Mouse (Mus musculus) brain, embryonic 14.5 days (tissue): ENCODE results near the gene Wdr70. TPM values are rescaled to one million over a fixed set of nuclear protein-coding genes. Genes with fewer than 3 reads are reported as not detected.
A peak's percentile ranks its signal among the peaks of the same experiment; 100 is the strongest.

Experiments used
- DNase-seq: peaks from one replicate; pipeline ENCODE4 v3.0.0-alpha.2; 2011; ENCODE audit warnings: low read depth
- CTCF ChIP-seq: fragments of 200-500 bp; IDR thresholded peaks from 2 replicates; pipeline ENCODE4 v1.5.1; 2012; ENCODE audit warnings: inconsistent platforms, mild to moderate bottlenecking, moderate library complexity, borderline replicate concordance; ENCODE audit not compliant: insufficient read depth, insufficient read length; ENCODE audit errors: extremely low read depth
- POLR2A ChIP-seq: fragments of 200-500 bp; IDR thresholded peaks from 2 replicates; pipeline ENCODE4 v1.6.1; 2012; ENCODE audit warnings: mild to moderate bottlenecking, inconsistent platforms, borderline replicate concordance; ENCODE audit not compliant: poor library complexity, insufficient read depth, insufficient read length, severe bottlenecking; ENCODE audit errors: extremely low read depth
- polyA plus RNA-seq: library from polyadenylated mRNA; depleted of rRNA; stranded (reverse); fragments of >200 nt; gene quantifications from 2 replicates; pipeline ENCODE4 v1.2.3, GENCODE M21; 2012

Wdr70 gene
- polyA plus RNA-seq, 1 experiment = 38.7 TPM

DNA sequence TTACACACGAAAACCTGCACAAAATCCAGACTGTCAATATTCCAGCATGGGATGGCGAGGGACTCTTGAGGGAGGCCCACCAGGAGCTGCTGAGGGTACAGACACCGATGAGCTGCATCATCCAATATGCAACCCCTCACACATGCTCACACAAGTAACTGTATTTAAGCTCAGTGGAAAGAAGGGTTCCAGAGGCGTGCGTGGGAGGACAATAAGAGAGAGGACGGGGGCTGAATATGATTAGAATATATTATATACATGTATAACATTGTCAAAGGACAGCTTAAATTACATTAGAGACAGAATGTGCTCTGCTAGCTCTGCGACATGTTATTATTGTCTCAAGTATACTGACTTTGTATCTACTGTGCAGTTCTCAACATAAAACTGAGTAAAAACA lies 87.6 kb downstream of the Wdr70 start:
- TF ChIP-seq POLR2A (no peak), CTCF (no peak)

GRCm38 (mm10) chr15:8007413-8007812 lies 91.6 kb downstream of the Wdr70 start:
- DNase-seq = no peak
- no peak for TF ChIP-seq CTCF
- TF ChIP-seq POLR2A = no peak

More for the DNA sequence above, 87.6 kb downstream of the Wdr70 start:
- no peak for DNase-seq

DNA sequence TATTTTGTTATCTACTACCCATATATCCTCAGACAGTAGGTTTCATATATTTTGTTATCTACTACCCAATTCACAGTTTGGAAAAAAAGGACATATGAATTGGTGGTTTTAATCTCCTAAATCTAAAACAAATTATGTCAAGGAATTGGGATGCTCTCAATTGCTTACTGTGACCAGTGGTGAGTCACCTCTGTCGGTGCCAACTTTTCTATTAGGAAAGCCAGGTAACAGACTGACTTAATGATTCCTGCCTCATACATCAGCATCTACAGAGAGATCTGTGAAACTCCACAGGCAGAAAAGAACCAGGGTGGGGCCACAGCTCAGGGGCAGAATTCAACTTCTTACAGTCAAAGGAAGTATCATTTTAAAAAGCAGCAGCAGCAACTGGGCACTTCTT lies 93.0 kb downstream of the Wdr70 start:
- DNase-seq = no peak
- no peak for TF ChIP-seq CTCF
- no peak for TF ChIP-seq POLR2A

DNA sequence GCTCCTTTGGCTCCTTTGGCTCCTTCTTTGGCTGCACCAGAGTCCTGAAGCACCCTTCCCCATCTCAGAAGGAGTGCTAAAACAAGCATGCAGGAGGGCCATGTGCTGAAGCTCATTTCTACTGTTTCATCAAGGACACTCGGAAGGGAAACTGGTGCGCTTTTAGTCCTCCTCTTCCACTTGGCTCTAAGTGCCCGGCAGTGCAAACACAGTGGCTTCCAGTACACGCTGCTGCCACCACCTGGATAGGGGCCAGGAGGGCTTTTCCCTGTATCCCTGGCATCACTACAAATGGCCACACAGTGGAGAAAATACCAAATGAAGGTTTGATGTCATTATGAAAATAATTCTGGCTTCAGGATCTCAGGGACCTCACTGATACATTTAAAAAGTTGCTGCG lies 93.5 kb downstream of the Wdr70 start:
- peak; percentile 35 for DNase-seq
- TF ChIP-seq POLR2A = no peak
- no peak for TF ChIP-seq CTCF

DNA sequence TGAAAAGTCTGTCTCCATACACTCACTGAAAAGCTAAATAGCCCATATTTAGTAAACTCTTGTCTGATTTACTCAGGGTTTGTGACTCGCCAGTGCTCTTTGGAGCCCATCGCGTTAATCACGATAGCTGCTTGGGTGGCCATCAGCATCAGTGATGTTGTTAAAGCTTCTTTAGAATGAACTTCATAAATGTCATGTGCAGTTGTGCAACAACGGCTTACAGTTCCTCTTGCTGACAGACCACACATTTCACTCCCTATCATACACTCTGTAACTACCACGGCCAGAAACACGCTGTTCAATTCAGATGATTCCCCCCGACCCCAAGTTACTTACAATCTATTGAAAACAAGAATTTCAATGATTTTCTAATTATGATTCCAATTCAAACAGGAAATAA lies 95.2 kb downstream of the Wdr70 start:
- DNase-seq = no peak
- TF ChIP-seq POLR2A (no peak), CTCF (no peak)

DNA sequence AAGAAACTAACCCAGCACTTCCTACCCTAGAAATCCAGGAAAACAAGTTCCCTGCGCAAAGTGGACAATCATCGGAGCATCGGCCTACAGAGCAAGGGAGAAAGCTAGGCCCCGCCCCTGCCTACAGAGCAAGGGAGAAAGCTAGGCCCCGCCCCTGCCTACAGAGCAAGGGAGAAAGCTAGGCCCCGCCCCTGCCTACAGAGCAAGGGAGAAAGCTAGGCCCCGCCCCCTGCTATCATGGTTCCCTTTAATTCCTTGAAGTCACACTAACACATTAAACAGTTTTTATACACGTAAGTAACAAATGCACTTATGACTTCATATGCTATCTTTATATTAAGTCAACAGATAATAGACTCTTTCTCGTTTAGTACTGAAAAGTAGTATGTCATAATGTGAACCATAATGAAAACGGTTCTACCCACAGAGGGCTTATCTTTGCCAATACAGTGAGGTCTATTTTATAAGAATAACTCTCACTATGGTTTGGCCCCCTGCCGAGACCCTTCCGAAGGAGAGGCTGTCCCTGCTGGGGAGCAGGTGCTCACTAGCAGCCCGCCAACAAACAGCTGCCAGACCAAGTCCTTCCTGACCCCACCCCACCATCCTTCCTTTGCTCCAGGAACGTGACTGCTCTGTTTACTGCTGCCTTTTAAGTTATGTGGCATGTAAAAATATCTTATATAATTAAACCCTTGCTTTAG lies 100.0 kb downstream of the Wdr70 start:
- TF ChIP-seq CTCF (no peak), POLR2A (no peak)
- DNase-seq = no peak

DNA sequence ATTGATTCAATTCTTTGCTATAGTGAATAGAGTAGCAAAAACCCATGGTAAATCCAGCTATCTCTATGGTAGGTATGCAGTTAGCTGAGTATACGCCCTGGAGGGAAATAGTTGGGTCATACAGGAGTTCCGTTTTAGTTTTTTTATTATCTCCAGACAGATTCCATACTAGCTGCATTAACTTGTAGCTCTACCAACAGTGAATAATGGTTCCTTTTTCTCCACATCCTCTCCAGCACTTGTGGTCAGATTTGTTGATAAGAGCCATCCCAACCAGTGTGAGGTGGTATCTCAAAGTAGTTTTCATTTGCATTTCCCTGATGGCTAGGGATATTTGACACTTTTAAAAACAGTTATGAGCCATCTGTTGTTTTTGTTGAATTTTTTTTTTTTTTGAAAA lies 100.9 kb downstream of the Wdr70 start:
- TF ChIP-seq POLR2A (no peak), CTCF (no peak)
- DNase-seq = no peak

DNA sequence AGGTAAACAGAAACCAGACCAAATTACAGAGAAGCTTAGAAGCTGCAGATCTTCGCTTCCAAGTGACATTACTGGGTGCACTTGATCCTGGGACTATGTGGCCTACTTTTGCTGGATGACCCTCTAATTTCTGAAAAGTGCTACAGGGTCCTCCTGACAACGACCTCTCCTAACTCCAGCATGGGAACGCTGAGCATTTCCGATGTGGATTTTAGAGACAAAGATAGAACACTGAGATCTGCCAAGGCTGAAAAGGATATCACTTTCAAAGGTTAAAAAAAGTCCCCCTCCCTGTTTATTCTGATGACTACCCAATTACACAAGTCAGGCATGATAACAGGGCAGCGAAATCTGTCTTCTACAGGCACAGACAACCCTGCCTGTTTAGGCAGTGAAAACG lies 105.3 kb downstream of the Wdr70 start:
- no peak for TF ChIP-seq POLR2A
- no peak for TF ChIP-seq CTCF
- DNase-seq = no peak

DNA sequence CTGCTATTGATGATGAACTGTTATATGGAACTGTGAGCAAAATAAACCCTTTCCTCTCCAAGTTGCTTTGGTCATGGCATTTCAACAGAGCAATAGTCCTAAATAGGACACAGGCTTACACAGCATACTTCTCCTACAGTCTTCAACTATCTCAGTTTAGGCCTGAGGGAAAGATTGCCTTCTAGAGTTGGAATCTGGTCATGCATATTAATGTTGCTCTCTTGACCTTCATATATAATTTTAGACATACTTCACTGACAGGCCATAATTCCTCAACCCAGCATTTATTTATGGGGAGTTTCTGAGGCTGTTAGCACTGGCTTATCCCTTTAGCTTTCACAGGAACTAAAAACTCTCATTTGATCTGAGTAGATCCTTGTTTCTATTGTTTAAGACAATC lies 108.9 kb downstream of the Wdr70 start:
- TF ChIP-seq CTCF = no peak
- no peak for TF ChIP-seq POLR2A
- no peak for DNase-seq

DNA sequence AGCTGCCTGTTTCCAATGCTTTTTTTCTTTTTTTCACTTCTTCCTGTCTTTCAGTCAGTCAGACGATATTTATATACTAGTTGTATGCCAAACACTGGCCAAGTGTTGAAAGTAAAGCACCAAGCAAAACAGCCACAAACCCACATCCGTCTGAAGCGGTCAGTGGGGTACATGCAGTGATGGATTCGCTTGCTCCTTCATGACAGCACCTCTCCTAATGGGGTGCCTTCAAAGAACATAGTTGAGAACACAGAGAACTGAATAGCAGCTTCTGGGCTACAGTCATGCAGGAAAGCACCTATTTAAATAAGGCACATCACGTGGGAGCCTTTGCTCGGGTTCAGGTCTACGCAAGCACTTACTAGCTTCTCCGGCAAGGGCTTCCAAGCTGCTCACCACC lies 111.6 kb downstream of the Wdr70 start:
- TF ChIP-seq CTCF = no peak
- TF ChIP-seq POLR2A = no peak
- no peak for DNase-seq

GRCm38 (mm10) chr15:7986274-7986673 lies 112.7 kb downstream of the Wdr70 start:
- TF ChIP-seq CTCF (no peak), POLR2A (no peak)
- DNase-seq = peak; percentile 36

- TF ChIP-seq POLR2A (no peak), CTCF (no peak)
These were observed 120.4 kb downstream of the Wdr70 start for GRCm38 (mm10) chr15:7978640-7979039.

More at GRCm38 (mm10) chr15:7978640-7979039, 120.4 kb downstream of the Wdr70 start:
- no peak for DNase-seq
